Mouse (Mus musculus) C2C12 (cell line): Measurements from ENCODE around the gene Shank1.

ENCODE experiments used
- CEBPB ChIP-seq: IDR thresholded peaks from one replicate; pipeline ENCODE4 v1.6.1; 2011; ENCODE audit warnings: low read depth, mild to moderate bottlenecking, control low read depth, moderate library complexity
- CTCF ChIP-seq: IDR thresholded peaks from one replicate; pipeline ENCODE4 v1.5.1; 2011; ENCODE audit not compliant: control insufficient read depth, insufficient read depth, insufficient read length
- MAX ChIP-seq: IDR thresholded peaks from one replicate; pipeline ENCODE4 v1.6.1; 2011; ENCODE audit warnings: mild to moderate bottlenecking, control low read depth
- MYOG ChIP-seq: IDR thresholded peaks from one replicate; pipeline ENCODE4 v1.6.1; 2011; ENCODE audit not compliant: control insufficient read depth, insufficient read length; ENCODE audit errors: extremely low read depth
- USF1 ChIP-seq: IDR thresholded peaks from one replicate; pipeline ENCODE4 v1.6.1; 2011; ENCODE audit warnings: low read depth, mild to moderate bottlenecking, control low read depth, moderate library complexity

DNA sequence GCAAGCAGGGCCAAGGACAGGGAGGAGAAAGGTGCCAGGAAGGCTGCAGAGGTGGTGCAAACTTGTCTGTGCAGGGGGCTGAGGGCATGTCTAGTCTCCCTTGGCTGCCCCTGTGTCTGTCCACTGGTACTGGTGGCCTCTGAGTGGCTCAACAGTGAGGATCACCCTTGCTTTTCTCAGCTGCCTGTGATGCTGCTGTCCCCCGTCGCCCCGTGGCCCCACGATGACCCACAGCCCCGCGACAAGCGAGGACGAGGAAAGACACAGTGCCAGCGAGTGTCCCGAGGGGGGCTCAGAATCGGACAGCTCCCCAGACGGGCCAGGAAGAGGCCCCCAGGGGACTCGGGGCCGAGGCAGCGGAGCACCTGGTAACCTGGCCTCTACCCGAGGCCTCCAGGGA lies 2.4 kb downstream of the Shank1 start:
- TF ChIP-seq CTCF: no peak
- no peak for TF ChIP-seq USF1
- TF ChIP-seq MAX: no peak
- no peak for TF ChIP-seq MYOG
- TF ChIP-seq CEBPB: no peak
